Mouse (Mus musculus) urinary bladder, postnatal 4 days (tissue): ENCODE data around the gene Auts2.
A peak's percentile ranks its signal among the peaks of the same experiment; 100 is the strongest.

Experiments
- DNase-seq, 2 experiments: peaks; one replicate each; pipeline ENCODE4 v3.0.0; 2021 to 2022; ENCODE audit warnings: low spot score in 2 of 2

Gene Auts2

GRCm38 (mm10) chr5:131459549-131459948, 1083.6 kb downstream of the Auts2 start:
- no peak for DNase-seq

GRCm38 (mm10) chr5:131458700-131459099, 1084.4 kb downstream of the Auts2 start:
- DNase-seq, result no peak

DNA sequence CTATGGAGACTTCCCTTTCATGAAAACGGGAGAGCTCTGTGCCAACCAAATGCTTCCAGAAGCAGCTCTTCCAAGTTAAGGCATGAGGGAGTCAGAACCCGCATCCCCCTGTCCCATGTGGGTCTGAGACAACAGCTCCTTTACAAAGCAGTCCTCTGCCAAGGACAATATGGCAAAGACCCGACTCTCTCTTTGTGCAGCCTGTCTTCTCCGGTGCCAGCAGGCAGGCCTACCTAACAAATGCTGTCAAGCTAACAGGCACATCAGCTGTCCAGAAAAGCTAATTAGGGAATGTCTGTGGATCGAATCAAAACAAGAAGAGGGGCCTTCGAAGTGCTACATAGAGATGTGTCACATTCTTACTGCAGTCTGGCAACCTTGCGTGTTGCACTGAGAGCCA, 1085.1 kb downstream of the Auts2 start:
- DNase-seq, result no peak

- no peak for DNase-seq
These were observed 1093.8 kb downstream of the Auts2 start for GRCm38 (mm10) chr5:131449181-131449868.

- DNase-seq, result no peak
These were observed 1107.8 kb downstream of the Auts2 start for GRCm38 (mm10) chr5:131435239-131435876.

DNA sequence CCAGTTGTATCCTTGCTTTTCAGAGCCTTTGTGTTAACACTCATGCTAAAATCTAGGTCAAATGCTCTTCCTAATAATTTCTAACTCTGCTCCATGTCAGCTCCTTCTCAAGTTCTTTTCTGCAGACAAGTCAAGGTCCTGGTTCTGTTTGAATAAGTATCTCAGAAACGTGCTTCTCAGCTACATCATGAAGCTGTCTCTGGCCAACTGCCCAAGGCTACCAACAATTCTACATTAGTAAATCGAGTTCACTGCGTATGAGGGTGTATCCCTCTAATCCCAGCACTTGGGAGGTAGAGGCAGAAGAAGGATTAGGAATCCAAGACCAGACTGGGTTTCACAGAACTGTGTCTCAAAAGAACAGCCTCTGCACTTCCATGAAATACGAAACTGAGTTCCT, 1109.9 kb downstream of the Auts2 start:
- no peak for DNase-seq

DNA sequence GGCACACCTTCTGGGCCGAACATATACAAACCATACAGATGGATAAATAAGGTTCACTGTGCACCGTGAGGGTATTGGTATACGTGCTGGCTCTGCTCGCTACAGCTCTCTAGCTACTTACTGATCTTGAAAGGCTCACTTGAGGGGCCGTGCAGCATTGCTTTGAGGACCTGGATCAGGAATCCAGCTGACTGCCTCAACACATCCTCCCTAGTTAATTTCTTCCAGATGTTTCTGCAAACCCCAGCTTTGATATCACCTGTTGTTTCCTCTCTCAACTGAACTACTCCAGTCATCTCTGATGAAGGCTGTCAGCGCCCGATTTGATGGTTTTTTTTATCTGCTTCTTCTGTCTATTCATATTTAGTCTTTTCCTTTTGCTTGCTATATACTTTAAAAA, 1111.2 kb downstream of the Auts2 start:
- DNase-seq, result no peak

DNA sequence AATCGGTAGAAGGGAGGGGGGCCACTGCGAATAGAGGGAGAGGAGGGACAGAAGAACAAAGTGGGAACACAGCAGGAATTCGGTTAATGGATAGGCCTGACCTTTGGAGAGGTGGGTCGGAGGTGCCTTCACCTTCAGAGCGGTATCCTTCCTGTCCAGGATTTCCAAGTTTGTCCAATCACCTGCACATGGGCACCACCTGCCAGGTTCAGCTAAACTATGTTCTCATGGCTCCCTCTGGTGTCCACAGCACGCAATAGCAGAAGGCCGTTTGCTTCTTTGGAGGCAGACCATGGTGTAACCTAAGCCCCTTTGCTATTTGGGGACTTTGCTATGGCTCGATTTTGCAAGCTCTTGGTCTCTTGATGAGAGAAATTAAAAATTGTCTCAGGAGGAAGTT, 1113.0 kb downstream of the Auts2 start:
- peak in 1 of 2 experiments; percentile 70 for DNase-seq

DNA sequence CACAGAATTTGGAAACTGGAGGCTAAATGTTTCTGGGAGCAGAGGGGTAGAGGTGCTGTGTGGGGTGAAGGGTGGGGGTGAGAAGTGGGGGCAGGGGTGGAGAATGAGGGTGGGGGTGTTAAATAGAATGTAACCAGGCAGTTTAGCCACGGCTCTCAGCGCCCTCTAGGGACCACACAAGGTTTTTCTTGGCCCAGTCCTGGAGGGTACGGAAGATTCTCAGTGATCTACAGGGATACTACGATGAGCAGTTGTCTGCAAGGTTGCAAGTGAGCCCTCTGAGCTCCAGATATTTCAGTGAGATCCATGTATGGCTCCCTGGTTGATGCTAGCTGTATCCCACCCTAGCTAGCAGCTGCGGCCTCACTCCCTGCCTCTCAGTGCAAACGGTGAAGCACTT, 1113.6 kb downstream of the Auts2 start:
- no peak for DNase-seq

GRCm38 (mm10) chr5:131427734-131428413, 1115.3 kb downstream of the Auts2 start:
- DNase-seq, result peak; percentile 45 to 79

GRCm38 (mm10) chr5:131422737-131423136, 1120.4 kb downstream of the Auts2 start:
- DNase-seq, result no peak

DNA sequence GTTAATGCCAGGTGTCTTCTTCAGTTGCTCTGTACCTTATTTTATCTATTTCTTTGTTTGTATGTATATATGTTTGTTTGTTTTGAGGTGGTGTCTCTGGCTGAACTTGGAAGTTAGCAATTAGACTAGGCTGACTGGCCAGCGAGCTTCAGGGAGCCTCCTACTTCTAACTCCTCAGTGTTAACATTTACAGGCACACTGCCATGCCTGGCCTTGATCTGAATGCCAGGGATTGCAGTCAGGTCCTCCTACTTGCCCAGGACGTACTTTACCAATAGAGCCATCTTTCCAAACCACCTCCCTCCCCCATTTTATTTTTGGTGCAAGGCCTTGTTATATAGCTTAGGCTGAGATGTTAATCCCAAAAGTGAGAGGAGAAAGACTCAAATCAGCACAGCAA, 1122.7 kb downstream of the Auts2 start:
- DNase-seq, result no peak

DNA sequence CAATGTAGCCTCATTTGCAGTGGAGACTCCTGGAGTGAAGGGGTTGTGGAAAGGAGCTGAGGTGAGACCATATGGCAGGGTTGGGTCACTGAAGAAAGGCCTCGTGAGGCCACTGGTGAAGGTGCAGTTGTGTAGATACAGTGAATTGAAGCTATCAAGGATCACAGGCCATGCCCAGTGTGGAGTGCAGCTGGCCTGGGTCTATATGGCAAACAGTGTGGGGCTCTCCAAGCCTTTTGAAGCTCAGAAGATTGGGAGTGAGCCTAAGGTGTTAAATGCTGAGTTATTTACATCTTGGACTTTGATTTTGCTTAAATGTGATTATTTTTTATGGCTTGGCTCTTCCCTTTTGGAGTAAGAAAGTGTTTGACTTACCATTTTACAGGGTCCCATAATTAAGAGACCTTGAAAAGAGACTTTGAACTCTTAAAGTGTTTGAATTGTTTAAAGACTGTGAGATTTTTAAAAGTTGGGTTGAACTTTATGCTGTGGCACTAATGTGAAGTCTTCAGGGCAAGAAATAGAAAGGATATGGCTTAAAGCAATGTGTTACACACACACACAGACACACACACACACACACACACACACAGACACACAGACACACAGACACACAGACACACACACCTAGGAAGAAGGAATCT, 1127.1 kb downstream of the Auts2 start:
- DNase-seq, result no peak

DNA sequence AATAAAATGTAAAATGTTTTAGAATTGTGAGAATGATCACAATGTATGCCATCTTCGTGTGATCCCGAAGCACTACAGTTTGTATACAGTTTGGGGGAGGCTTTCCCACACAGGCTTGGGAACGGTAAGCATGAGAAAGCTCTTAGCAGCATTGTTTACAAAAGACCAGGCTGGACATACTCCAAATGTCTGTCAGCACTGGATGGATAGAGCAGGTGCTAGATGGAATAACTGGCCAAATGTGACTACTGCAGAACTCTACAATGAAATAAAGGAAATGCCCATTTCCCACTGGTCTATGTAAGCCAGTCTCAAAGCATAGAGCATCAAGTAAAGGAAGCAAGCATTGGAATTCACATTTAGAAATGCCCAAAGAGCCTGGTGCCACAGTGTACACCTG, 1144.9 kb downstream of the Auts2 start:
- DNase-seq, result no peak

GRCm38 (mm10) chr5:131395756-131396155, 1147.4 kb downstream of the Auts2 start:
- DNase-seq, result no peak
